Mouse (Mus musculus): ENCODE measurements around the gene Tbx10.

Gene Tbx10

GRCm38 (mm10) chr19:3980309-3980708 lies 12.2 kb upstream of the Tbx10 start:
- peak; percentile 72 for DNase-seq

DNA sequence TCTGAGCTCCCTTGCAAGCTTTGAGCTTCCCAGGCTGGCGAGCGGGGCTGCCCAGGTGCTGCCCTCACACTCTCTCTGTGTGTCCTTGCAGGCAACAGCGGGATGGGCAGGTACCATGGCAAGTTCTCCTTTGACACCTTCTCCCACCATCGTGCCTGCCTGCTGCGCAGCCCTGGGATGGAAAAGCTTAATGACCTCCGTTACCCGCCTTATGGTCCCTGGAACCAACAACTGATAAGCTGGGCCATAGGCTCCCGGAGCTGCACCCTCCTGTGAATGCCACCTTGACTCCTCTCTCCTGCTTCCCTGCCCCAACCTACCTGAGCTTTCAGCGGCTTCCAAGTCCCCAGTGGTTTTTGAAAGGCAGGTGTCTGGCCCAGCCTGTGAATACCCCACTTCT lies 11.6 kb upstream of the Tbx10 start:
- no peak for DNase-seq

- peak; percentile 52 for DNase-seq
These were observed 8.9 kb upstream of the Tbx10 start for GRCm38 (mm10) chr19:3983527-3984200.

GRCm38 (mm10) chr19:3985261-3985681 lies 7.3 kb upstream of the Tbx10 start:
- DNase-seq: peak; percentile 95

DNA sequence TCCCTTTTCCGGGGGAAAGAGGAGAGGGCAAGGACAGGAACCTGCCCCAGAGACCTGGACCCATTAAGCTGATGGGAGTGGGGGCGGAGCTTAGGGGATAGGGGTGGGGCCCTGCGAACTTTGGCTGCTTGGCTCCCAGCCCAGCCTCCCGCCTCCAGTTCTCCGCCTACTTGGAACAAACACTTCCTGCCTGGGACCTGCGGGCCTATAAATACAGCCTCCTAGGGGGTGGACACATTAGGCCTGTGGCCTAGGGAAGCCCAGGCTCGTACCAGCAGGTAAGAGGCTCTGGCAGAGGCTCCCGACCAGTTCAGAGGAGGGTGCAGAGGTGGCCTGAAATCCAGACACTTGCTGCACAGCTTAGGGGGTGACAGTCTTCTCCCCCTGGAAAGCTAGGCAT lies 6.2 kb upstream of the Tbx10 start, which contains the start of gene Acy3:
TSS of gene Acy3 (plus strand) at position 237 of the 400 bp plus-strand sequence.
- peak; percentile 97 for DNase-seq

- DNase-seq: no peak
These were observed 4.5 kb upstream of the Tbx10 start for GRCm38 (mm10) chr19:3988066-3988465.

GRCm38 (mm10) chr19:3988750-3989149 lies 3.8 kb upstream of the Tbx10 start:
- no peak for DNase-seq

DNA sequence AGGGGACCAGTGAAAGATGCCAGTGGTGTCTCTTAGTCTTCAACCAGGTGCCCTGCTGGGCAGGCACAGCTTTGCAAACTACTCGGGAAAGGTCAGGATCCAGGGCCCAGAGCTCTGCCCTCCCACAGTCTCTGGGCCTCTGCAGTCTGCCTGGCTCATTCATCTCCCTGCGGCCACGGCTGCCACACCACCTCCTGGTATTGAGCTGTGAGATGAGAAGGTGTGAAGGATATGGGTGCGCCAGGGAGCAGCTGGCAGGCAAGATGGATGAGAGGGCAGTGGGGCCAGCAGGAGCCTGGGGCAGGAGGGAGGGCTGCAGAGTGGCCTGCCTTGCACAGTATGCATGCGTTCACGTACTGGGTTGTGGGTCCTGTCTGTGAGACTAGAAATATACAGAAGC lies 1.7 kb upstream of the Tbx10 start:
- DNase-seq: no peak

- no peak for DNase-seq
These were observed 990 bp upstream of the Tbx10 start for GRCm38 (mm10) chr19:3991562-3991961.

DNA sequence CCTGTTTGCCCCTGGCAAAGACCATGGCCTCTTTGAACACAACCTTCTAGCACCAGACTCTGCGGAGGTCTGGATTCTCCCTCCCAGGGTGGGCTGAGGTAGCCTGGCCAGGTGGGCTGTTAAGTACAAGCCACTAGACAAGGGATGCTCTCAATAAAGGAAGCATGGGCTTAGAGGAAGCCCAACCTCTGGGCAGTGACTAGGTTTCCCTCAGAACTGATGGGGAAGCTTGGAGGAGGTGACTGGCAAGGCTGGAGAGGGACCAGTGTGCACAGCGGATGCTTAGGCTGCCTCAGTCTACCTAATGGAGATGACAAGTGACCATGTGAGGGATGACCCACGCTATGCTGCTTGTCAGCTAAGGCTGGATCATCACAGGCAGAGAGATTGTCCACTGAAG lies 586 bp upstream of the Tbx10 start:
- no peak for DNase-seq

DNA sequence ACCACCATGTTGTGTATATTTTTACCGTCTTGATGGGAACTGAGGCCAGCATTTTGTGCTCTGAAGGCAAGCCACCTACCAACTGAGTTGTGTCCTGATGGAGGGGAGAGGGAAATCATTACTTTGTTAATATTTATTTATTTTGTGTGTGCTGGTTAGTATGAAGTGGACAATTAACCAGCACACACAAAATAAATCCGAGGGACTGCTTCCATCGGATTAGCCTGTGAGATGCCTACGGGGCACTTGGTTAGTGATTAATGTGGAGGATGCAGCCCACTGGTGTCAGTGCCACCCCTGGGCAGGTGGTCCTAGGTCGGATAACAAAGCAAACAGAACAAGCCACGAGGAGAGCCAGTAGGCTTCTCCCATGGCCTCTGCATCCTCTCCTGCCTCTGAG lies 2.4 kb downstream of the Tbx10 start:
- DNase-seq: no peak

DNA sequence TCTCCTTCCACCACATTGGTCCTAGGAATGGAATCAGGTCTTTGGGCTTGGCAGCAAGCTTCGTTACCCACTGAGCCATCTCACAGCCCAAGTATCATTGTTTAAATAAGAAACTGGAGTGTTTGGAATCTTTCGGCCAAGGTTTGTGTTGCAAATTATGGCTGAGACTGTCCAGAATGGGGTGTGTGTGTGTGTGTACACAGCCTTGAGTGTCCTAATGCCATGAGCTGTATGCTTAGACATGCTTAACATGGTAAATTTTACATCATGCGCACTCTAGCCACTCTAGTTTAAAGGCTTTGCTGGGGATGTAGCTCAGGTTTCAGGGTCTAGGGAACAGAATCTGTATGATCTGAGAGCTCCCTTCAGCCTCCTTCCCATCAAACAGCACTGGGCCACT lies 3.0 kb downstream of the Tbx10 start:
- no peak for DNase-seq

DNA sequence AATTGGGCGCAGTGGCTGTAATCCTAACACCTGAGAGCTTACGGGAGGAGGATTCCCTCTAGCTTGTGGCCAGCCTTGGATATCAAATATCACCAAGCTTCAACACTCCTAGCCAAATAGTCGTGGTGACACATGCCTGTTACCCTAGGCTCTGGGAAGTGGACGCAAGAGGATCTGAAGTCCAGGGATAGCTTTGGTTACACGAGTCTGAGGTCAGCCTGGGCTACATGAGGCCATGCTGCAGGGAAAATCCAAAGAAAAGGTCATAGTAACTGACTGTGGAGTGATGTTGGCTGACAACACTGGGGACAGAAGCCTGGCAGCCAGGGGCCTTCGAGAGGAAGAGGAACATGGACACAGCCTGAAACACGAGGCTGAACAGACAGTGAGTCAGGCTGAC lies 3.6 kb downstream of the Tbx10 start:
- no peak for DNase-seq

DNA sequence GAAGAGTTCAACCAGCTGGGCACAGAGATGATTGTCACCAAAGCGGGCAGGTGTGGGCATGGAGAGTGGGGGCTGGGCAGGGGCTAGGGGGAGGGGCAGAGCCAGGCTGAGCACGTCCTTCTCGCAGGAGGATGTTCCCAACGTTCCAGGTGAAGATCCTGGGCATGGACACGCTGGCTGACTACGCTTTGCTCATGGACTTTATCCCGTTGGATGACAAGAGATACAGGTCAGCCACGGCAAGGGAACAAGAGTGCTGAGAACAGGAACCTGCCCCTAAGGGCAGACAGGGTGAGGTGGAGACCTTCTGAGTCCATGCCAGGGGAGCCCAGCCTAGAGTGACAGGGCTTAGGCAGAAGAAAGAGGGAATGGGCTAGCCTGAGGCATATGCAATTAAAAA lies 4.2 kb downstream of the Tbx10 start:
- DNase-seq: peak; percentile 60

DNA sequence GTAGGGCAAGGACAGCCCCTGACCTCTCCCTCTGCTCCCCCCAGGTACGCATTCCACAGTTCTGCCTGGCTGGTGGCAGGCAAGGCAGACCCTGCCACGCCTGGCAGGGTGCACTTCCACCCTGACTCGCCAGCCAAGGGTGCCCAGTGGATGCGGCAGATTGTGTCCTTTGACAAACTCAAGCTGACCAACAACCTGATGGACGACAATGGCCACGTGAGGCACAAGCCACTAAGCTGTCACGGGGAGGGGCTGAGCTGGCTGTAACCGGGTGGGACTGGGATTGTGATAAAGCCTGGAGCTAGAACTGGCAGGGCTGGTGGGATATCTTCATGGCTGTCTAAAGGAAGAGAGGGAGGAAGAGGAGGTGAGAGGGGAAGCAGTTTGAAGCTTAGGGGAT lies 4.7 kb downstream of the Tbx10 start:
- DNase-seq: no peak

GRCm38 (mm10) chr19:3998335-3998734 lies 5.8 kb downstream of the Tbx10 start:
- DNase-seq: no peak

GRCm38 (mm10) chr19:3999121-3999730 lies 6.7 kb downstream of the Tbx10 start:
- no peak for DNase-seq

- peak; percentile 99 for DNase-seq
These were observed 7.8 kb downstream of the Tbx10 start, which contains the start of the genes Nudt8 and Gm49405 for GRCm38 (mm10) chr19:4000119-4000900. Gene Nudt8 (plus strand): TSS chr19:4000580. Gene Gm49405 (plus strand): TSS chr19:4000626.

GRCm38 (mm10) chr19:4000949-4001525 lies 8.5 kb downstream of the Tbx10 start:
- DNase-seq: no peak

- no peak for DNase-seq
These were observed 9.2 kb downstream of the Tbx10 start for GRCm38 (mm10) chr19:4001752-4002151.

GRCm38 (mm10) chr19:4003112-4003511 lies 10.6 kb downstream of the Tbx10 start, which contains the start of gene Doc2g:
Gene Doc2g (plus strand): TSS chr19:4003313.
- DNase-seq: no peak

GRCm38 (mm10) chr19:4003641-4004040 lies 11.1 kb downstream of the Tbx10 start:
- DNase-seq: no peak

GRCm38 (mm10) chr19:4004331-4004730 lies 11.8 kb downstream of the Tbx10 start:
- DNase-seq: no peak

Measured in kidney, adult 11 months (tissue).